Mouse (Mus musculus): ENCODE measurements around the gene Echdc3. TPM values are rescaled to one million over a fixed set of nuclear protein-coding genes. Genes with fewer than 3 reads are reported as not detected.

Gene Echdc3
- polyA plus RNA-seq, 1 experiment from 2014 or later = 2.3 TPM

- Histone ChIP-seq H3K4me3 (no peak overlapping the region), H3K4me1 (peaks cover 22% of the 10 kb centered on the region), H3K27ac (no peak overlapping the region), H3K9me3 (no peaks in the 10 kb centered on the region), H3K36me3 (replicated peaks) (no peaks in the 10 kb centered on the region), H3K27me3 (ENCODE audit: poor library complexity, severe bottlenecking) (peaks cover 6% of the 10 kb centered on the region; the same call in 1 of the 2 replicates)
- 53% methylated on average over 1 of the region's 1 CpGs for WGBS
- DNase-seq (ENCODE audit: extremely low spot score, low spot score) = no peak
Measured at GRCm38 (mm10) chr2:6240072-6240471, 27.2 kb upstream of the Echdc3 start.

- Histone ChIP-seq H3K36me3 (replicated peaks) (no peaks in the 10 kb centered on the region), H3K4me1 (peaks cover 25% of the 10 kb centered on the region), H3K27ac (no peak overlapping the region), H3K27me3 (ENCODE audit: poor library complexity, severe bottlenecking) (peaks cover 4% of the 10 kb centered on the region; the same call in 1 of the 2 replicates), H3K4me3 (no peak overlapping the region), H3K9me3 (no peaks in the 10 kb centered on the region)
- no peak for DNase-seq (ENCODE audit: extremely low spot score, low spot score)
- WGBS = 81% methylated on average over 4 of the region's 4 CpGs
Measured at GRCm38 (mm10) chr2:6239333-6239732, 26.5 kb upstream of the Echdc3 start.

DNA sequence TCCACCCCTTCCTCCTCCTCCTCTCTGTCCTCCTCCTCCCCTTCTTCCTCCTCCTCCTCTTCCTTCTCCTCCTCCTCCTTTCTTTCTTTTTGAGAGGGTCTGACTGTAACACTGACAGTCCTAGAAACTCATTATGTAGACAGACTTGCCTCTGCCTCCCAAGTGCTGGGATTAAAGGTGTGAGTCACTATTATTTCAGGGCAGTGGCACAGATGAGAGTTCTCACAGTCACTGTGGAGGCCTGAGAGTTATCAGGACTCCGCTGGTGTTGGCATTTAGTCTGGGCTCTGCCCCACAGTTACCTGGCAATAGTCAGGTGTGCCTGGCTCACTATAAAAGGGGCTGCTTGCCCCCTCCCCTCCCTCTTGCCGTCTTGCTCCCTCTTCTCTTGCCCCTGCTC lies 25.8 kb upstream of the Echdc3 start:
- H3K36me3 ChIP-seq (replicated peaks) = no peaks in the 10 kb centered on the region
- no peak for DNase-seq (ENCODE audit: extremely low spot score, low spot score)
- no peaks in the 10 kb centered on the region for H3K9me3 ChIP-seq
- peaks cover 3% of the 10 kb centered on the region; the same call in 1 of the 2 replicates for H3K27me3 ChIP-seq (ENCODE audit: poor library complexity, severe bottlenecking)
- H3K4me3 ChIP-seq = no peak overlapping the region
- 63% methylated on average over 2 of the region's 2 CpGs for WGBS
- peaks cover 25% of the 10 kb centered on the region for H3K4me1 ChIP-seq
- no peak overlapping the region for H3K27ac ChIP-seq

DNA sequence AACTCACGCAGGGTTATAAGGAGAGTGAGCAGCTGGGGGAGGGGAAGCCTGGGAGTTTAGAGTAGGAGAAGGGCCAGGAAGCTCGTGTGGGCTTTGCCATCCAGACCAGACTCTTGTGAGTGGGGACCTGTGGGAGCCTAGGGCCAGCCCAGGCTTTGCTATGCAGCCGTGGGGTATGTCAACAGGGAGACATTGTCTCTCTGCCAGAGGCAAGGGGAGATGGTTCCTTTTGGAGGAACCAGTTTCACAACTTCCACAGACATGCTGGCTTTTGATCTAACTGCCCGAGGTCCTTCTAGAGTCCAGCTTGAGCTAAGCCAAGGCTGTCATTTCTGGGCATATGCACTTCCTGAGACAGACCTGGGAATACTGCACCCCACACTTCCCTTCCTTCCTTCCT lies 25.4 kb upstream of the Echdc3 start:
- Histone ChIP-seq H3K27ac (no peak overlapping the region), H3K27me3 (ENCODE audit: poor library complexity, severe bottlenecking) (peaks cover 3% of the 10 kb centered on the region; the same call in 1 of the 2 replicates), H3K4me3 (no peak overlapping the region), H3K9me3 (no peaks in the 10 kb centered on the region), H3K4me1 (peaks cover 25% of the 10 kb centered on the region), H3K36me3 (replicated peaks) (no peaks in the 10 kb centered on the region)
- no peak for DNase-seq (ENCODE audit: extremely low spot score, low spot score)
- 57% methylated on average over 4 of the region's 4 CpGs for WGBS

DNA sequence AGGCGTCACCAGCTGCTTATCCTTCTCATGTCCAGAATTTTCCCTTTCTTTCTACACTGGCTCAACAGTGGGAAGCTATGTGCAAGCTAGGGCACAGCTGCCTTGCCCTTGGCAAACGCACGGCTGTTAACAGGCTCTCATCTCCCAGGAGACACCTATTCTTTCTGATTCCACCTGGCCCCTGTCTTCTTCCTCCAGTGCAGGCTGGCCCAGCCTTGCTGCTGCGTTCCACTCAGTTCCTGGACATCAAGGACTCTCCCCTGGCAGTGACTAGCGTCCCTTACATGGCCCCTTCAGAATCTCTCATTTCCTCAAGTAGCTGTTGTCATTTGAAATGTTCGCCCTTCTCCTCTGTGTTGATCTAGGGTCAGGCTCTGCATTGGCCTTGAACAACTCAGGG lies 20.5 kb upstream of the Echdc3 start:
- Histone ChIP-seq H3K9me3 (no peaks in the 10 kb centered on the region), H3K4me1 (peaks cover 11% of the 10 kb centered on the region), H3K27ac (no peak overlapping the region), H3K36me3 (replicated peaks) (no peaks in the 10 kb centered on the region), H3K27me3 (ENCODE audit: poor library complexity, severe bottlenecking) (peaks cover 3% of the 10 kb centered on the region; the same call in 1 of the 2 replicates), H3K4me3 (no peak overlapping the region)
- DNase-seq (ENCODE audit: extremely low spot score, low spot score) = no peak
- 90% methylated on average over 6 of the region's 6 CpGs for WGBS

DNA sequence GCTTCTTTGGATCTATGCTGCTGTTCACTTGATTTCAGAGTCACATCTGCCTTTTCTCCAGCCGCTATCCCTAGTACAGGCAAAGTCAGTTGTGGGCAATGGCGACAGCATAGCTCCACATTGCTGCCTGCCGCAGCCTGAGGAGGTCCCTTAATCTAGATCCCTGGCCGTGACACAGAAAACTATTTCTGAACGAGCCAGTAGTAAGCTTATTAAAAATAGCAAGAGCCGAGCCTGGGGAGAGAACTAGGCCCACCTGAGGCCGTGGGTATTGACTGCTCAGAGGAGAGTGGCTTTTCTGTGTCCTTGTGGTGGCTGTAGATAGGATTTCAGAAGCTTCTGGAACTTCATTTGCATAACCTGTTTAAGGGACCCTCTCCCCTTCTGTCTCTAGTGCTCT lies 19.9 kb upstream of the Echdc3 start:
- Histone ChIP-seq H3K36me3 (replicated peaks) (no peaks in the 10 kb centered on the region), H3K27ac (no peak overlapping the region), H3K4me1 (peaks cover 5% of the 10 kb centered on the region), H3K27me3 (ENCODE audit: poor library complexity, severe bottlenecking) (no peaks in the 10 kb centered on the region), H3K9me3 (no peaks in the 10 kb centered on the region), H3K4me3 (no peak overlapping the region)
- DNase-seq (ENCODE audit: extremely low spot score, low spot score) = no peak
- WGBS = 86% methylated on average over 7 of the region's 7 CpGs

GRCm38 (mm10) chr2:6230865-6231264 lies 18.0 kb upstream of the Echdc3 start:
- H3K27ac ChIP-seq = no peak overlapping the region
- no peaks in the 10 kb centered on the region for H3K36me3 ChIP-seq (replicated peaks)
- no peak overlapping the region for H3K4me3 ChIP-seq
- WGBS = 85% methylated on average over 6 of the region's 6 CpGs
- H3K9me3 ChIP-seq = no peaks in the 10 kb centered on the region
- no peaks in the 10 kb centered on the region for H3K27me3 ChIP-seq (ENCODE audit: poor library complexity, severe bottlenecking)
- peaks cover 5% of the 10 kb centered on the region for H3K4me1 ChIP-seq
- DNase-seq (ENCODE audit: extremely low spot score, low spot score) = no peak

- Histone ChIP-seq H3K4me3 (no peak overlapping the region), H3K36me3 (replicated peaks) (no peaks in the 10 kb centered on the region), H3K27ac (no peak overlapping the region), H3K9me3 (peaks cover 4% of the 10 kb centered on the region), H3K4me1 (peaks cover under 1% of the 10 kb centered on the region; the same call in 1 of the 2 replicates), H3K27me3 (ENCODE audit: poor library complexity, severe bottlenecking) (no peaks in the 10 kb centered on the region)
- DNase-seq (ENCODE audit: extremely low spot score, low spot score) = no peak
- WGBS = 78% methylated on average over 5 of the region's 5 CpGs
Measured at GRCm38 (mm10) chr2:6229597-6230290, 16.9 kb upstream of the Echdc3 start.

DNA sequence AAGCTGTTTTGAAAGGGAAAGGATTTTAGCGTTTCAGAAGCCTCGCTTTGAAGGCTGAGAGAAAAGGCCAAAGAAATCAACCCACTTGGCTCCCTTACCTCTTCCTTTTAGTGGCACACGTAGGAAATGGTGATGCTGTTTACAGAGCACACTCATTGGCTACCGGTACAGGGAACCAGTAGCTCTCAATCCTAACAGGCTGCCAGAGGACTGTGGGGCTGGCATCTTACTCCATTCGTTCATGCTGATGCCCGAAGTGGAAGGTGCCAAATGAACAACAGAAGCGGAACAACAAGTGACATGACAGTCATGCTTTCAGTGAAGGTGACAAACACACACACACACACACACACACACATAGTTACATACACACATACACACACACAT lies 14.2 kb upstream of the Echdc3 start:
- H3K27me3 ChIP-seq (ENCODE audit: poor library complexity, severe bottlenecking) = no peaks in the 10 kb centered on the region
- no peaks in the 10 kb centered on the region for H3K36me3 ChIP-seq (replicated peaks)
- 91% methylated on average over 7 of the region's 7 CpGs for WGBS
- H3K9me3 ChIP-seq = peaks cover 8% of the 10 kb centered on the region
- no peak for DNase-seq (ENCODE audit: extremely low spot score, low spot score)
- no peak overlapping the region for H3K27ac ChIP-seq
- H3K4me1 ChIP-seq = no peaks in the 10 kb centered on the region
- H3K4me3 ChIP-seq = no peak overlapping the region

- Histone ChIP-seq H3K4me3 (no peak overlapping the region), H3K9me3 (peaks cover 8% of the 10 kb centered on the region), H3K27me3 (ENCODE audit: poor library complexity, severe bottlenecking) (no peaks in the 10 kb centered on the region), H3K36me3 (replicated peaks) (no peaks in the 10 kb centered on the region), H3K4me1 (no peaks in the 10 kb centered on the region), H3K27ac (no peak overlapping the region)
- WGBS = 88% methylated on average over 10 of the region's 10 CpGs
- no peak for DNase-seq (ENCODE audit: extremely low spot score, low spot score)
Measured at GRCm38 (mm10) chr2:6226361-6227058, 13.7 kb upstream of the Echdc3 start.

DNA sequence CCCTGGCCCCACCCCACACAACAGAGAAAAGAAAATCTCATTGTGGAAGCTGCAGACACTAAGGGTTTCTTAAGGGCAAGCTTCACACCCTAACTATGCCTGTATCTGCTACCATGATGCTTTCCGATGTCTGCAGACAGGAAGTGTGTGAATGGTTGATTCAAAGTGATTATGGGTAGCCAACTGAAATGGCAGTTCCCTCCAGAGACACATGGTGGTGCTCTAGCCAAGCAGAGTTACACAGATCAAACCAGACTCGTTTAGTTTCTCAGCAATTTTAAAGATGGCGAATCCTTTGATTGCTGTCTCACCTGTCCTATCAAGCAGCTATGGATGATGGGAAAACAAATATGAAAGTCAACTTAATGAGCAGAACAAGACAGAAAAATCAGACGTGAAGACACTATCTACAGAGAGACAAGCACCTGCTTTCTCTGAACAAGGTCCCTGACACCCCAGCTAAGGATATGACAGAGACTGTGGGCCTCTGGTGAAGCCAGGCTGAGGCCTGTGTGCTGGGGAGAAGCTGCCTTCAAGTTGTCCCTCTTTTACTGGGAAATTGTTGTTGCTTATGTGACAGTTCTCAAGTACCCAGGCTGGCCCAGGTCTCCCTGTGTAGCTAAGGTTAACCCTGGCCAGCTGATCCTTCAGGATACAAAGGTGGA lies 7.4 kb upstream of the Echdc3 start:
- DNase-seq (ENCODE audit: extremely low spot score, low spot score) = peak; percentile 52
- H3K4me3 ChIP-seq = no peak overlapping the region
- no peaks in the 10 kb centered on the region for H3K4me1 ChIP-seq
- WGBS = 21% methylated on average over 4 of the region's 4 CpGs
- H3K27me3 ChIP-seq (ENCODE audit: poor library complexity, severe bottlenecking) = 0 out of 2 replicates have a peak, but pooled peaks cover 10% of the 10 kb centered on the region
- peaks cover 8% of the 10 kb centered on the region for H3K9me3 ChIP-seq
- H3K27ac ChIP-seq = no peak overlapping the region
- H3K36me3 ChIP-seq (replicated peaks) = no peaks in the 10 kb centered on the region

DNA sequence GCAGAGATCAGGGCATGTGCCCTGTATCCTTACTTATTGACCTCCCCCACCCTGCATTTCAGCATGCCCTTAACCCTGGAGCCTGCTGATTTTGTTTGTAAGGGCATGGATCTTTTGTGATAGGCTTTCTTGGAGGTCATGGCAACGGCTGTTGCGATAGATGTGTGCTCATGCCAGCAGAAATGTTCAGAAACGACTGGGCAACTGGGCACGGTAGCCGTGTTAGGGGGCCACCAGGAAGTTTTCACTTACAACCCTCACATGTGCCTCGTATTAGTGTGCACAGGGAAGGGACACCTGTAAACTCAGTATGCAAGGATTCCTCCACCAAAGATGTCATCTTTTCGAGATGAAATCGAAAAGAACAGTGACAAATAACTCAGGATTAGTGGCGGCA lies 508 bp downstream of the Echdc3 start:
- H3K36me3 ChIP-seq (replicated peaks) = no peaks in the 10 kb centered on the region
- H3K27ac ChIP-seq = peak overlapping the region; percentile 85
- DNase-seq (ENCODE audit: extremely low spot score, low spot score) = no peak
- peak overlapping the region; percentile 58 for H3K4me3 ChIP-seq
- H3K9me3 ChIP-seq = no peaks in the 10 kb centered on the region
- 36% methylated on average over 9 of the region's 9 CpGs for WGBS
- H3K4me1 ChIP-seq = peaks cover 31% of the 10 kb centered on the region
- 0 out of 2 replicates have a peak, but pooled peaks cover 3% of the 10 kb centered on the region for H3K27me3 ChIP-seq (ENCODE audit: poor library complexity, severe bottlenecking)

- H3K4me3 ChIP-seq = no peak overlapping the region
- peaks cover 31% of the 10 kb centered on the region for H3K4me1 ChIP-seq
- H3K36me3 ChIP-seq (replicated peaks) = no peaks in the 10 kb centered on the region
- no peak overlapping the region for H3K27ac ChIP-seq
- H3K27me3 ChIP-seq (ENCODE audit: poor library complexity, severe bottlenecking) = 0 out of 2 replicates have a peak, but pooled peaks cover 3% of the 10 kb centered on the region
- no peaks in the 10 kb centered on the region for H3K9me3 ChIP-seq
- DNase-seq (ENCODE audit: extremely low spot score, low spot score) = no peak
- WGBS = 91% methylated on average over 6 of the region's 6 CpGs
Measured at GRCm38 (mm10) chr2:6210840-6211239, 2.0 kb downstream of the Echdc3 start.

Measured in forebrain, embryonic 10.5 days (tissue).